Mouse (Mus musculus) 3134 (cell line): Measurements from ENCODE around the gene Zfp84.

Source experiments
- DNase-seq: peaks from one replicate; pipeline ENCODE4 v3.0.0-alpha.2; 2011; ENCODE audit warnings: low spot score; ENCODE audit not compliant: insufficient read length; ENCODE audit errors: extremely low read depth

Zfp84 gene

GRCm38 (mm10) chr7:29815061-29815784, 46.9 kb downstream of the Zfp84 start:
- DNase-seq: no peak

DNA sequence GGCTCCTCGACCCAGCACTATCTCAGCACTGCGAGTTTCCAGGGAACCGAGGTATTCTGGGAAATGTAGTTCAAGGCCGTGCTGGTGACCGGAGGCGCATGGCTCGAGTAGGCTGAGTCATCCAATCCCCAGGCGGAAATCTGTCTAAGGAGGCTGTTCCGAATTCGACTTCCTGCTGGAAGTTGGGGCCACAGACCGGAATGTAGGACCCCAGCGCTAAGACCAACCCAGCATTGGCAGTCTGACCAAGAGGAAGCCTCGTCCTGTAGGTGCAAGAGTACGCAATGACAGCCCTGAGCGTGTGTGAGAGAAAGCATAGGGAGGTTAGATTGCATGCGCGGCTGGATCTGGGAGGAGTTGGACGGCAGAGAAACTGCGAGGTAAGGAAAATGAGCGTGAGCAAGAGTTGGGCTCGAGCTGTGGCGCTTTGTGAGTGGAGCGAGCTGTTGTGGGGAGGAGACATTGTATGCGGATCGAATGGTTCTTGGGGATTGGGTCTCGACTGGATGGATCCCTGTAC, 47.6 kb downstream of the Zfp84 start, which contains the start of gene Zfp790:
TSS of gene Zfp790 (plus strand) at position 205 of the 520 bp plus-strand sequence.
- peak; percentile 86 for DNase-seq

DNA sequence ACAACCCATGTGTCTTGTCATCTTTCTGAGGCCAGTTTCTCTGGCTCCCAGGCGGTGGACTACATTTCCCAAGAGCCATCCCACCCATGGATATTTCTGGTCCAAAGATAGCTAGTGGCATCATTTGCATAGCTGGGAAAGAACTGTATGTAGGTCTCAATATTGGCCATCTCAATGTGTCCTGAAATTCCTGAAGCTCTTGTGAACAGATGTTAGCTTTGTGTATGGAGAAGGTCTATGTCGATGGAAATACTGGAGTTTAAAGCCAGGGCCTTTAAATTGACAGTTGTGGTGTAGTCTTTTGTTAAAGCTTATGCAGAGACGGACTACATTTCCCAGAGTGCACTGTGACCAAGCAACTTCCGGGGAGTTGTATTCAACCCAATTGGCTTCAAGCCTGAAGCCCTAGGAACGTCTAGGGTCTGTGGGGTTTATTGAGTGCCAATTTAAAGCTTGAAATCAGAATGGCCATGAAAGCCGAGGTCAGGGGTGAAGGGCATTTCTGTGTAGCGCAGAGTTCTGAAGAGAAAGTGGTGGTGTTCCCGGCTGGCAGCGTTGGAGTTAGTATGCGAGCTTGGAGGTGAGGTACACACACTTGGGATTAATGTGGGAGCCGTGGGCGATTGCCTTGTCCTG, 50.4 kb downstream of the Zfp84 start:
- DNase-seq: peak; percentile 24

- DNase-seq: no peak
Measured at GRCm38 (mm10) chr7:29828001-29828400, 59.6 kb downstream of the Zfp84 start.
